Mouse (Mus musculus) liver, adult 2 months (tissue): ENCODE measurements at regions not wholly inside any gene's neighbourhood (a gene's known extent, or its start where the extent isn't known, plus 50 kb on each side); places are given as distances from the start of the nearest gene placed in this dataset.

ENCODE experiments used
- DNase-seq: peaks from one replicate; pipeline ENCODE4 v3.0.0-alpha.2; 2011; ENCODE audit warnings: low read depth, low spot score; ENCODE audit errors: extremely low read depth
- H3K27ac ChIP-seq: fragments of 200-500 bp; replicated peaks from 2 replicates; pipeline ENCODE4 v1.5.1; 2012; ENCODE audit warnings: low read depth, mild to moderate bottlenecking, control low read depth, inconsistent platforms, low read length; ENCODE audit not compliant: insufficient read depth
- H3K27me3 ChIP-seq: fragments of 200-500 bp; 2 replicates; pipeline ENCODE4 v1.6.1; 2012; ENCODE audit warnings: mild to moderate bottlenecking, moderate library complexity, low read length, inconsistent platforms; ENCODE audit not compliant: control insufficient read depth, insufficient read depth
- H3K36me3 ChIP-seq: fragments of 200-500 bp; 2 replicates; pipeline ENCODE4 v1.6.1; 2012; ENCODE audit warnings: low read length, inconsistent platforms; ENCODE audit not compliant: control insufficient read depth, insufficient read depth
- H3K4me1 ChIP-seq: fragments of 200-500 bp; 2 replicates; pipeline ENCODE4 v1.6.1; 2011; ENCODE audit warnings: low read length; ENCODE audit not compliant: control insufficient read depth, insufficient read depth
- H3K4me3 ChIP-seq: fragments of 200-500 bp; 2 replicates; pipeline ENCODE4 v1.5.1; 2011; ENCODE audit warnings: low read depth, mild to moderate bottlenecking, control low read depth, low read length, moderate library complexity; ENCODE audit not compliant: insufficient read depth
- H3K79me2 ChIP-seq: fragments of 200-500 bp; 2 replicates; pipeline ENCODE4 v1.6.1; 2012; ENCODE audit warnings: inconsistent platforms, mild to moderate bottlenecking, low read length, moderate library complexity; ENCODE audit not compliant: control insufficient read depth, insufficient read depth
- H3K9ac ChIP-seq: fragments of 200-500 bp; 2 replicates; pipeline ENCODE4 v1.6.1; 2012; ENCODE audit warnings: low read depth, mild to moderate bottlenecking, control low read depth, inconsistent platforms, low read length
- CTCF ChIP-seq: fragments of 200-500 bp; IDR thresholded peaks from 2 replicates; pipeline ENCODE4 v1.5.1; 2011; ENCODE audit warnings: low read depth, low read length, control low read depth
- POLR2A ChIP-seq: fragments of 200-500 bp; IDR thresholded peaks from 2 replicates; pipeline ENCODE4 v1.6.1; 2011; ENCODE audit warnings: low read length, control low read depth; ENCODE audit not compliant: insufficient read depth; ENCODE audit errors: extremely low read depth
- WGBS: fragments of 180-500 bp; shearing (Covaris S2); methylation state at CpG from one replicate; pipeline ENCODE4 v1.1.7; 2018; 5-methylcytosine and 5-hydroxymethylcytosine counted together

DNA sequence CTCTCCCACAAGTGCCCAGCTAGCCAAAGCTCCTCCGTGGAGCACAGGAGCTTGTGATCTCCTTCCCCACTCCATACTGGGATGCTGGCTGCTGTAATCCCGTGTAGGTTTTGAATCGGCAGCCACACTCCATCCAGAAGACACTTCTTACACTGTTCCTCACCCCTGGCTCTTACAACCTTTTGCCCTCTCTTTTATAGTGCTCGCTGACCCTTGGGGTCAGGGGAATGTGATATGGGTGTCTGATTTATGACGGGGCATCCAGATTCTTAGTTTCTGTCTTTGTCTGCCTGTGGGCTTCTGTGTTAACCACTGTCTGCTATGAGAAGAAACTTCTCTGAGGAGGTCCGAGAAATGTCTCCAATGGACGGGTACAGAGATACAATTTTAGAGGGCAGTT is 216.3 kb upstream of the Prickle1 start:
- H3K9ac ChIP-seq = no peak overlapping the region
- no peak for DNase-seq
- H3K27me3 ChIP-seq = no peaks in the 10 kb centered on the region
- TF ChIP-seq CTCF = no peak
- TF ChIP-seq POLR2A = no peak
- no peaks in the 10 kb centered on the region for H3K79me2 ChIP-seq
- no peaks in the 10 kb centered on the region for H3K4me1 ChIP-seq
- WGBS = 77% methylated on average over 7 of the region's 7 CpGs
- H3K27ac ChIP-seq = no peak overlapping the region
- no peak overlapping the region for H3K4me3 ChIP-seq
- no peaks in the 10 kb centered on the region for H3K36me3 ChIP-seq

DNA sequence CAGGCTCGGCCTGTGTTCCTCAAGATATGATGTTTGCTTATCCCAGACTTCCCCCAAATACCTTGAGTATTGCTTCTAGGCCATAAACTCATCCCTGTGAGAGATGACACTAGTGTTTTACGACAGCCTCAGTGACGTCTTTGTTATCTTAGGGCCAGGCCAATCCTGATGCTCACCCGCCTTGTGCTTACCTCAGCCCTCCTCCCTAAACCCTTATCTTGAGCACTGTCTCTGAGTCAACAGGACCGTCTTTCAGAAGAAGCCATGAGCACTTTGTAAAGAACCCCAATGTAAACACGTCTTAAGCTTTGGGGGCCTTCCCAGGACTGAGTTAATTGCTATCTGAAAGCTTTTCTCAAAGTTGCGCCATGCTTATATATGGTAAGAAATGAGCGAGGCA is 212.3 kb upstream of the Prickle1 start:
- no peaks in the 10 kb centered on the region for H3K27me3 ChIP-seq
- H3K27ac ChIP-seq = no peak overlapping the region
- H3K36me3 ChIP-seq = no peaks in the 10 kb centered on the region
- no peak overlapping the region for H3K9ac ChIP-seq
- no peaks in the 10 kb centered on the region for H3K4me1 ChIP-seq
- no peaks in the 10 kb centered on the region for H3K79me2 ChIP-seq
- TF ChIP-seq POLR2A (no peak), CTCF (no peak)
- WGBS = 59% methylated on average over 8 of the region's 8 CpGs
- no peak for DNase-seq
- H3K4me3 ChIP-seq = no peak overlapping the region

DNA sequence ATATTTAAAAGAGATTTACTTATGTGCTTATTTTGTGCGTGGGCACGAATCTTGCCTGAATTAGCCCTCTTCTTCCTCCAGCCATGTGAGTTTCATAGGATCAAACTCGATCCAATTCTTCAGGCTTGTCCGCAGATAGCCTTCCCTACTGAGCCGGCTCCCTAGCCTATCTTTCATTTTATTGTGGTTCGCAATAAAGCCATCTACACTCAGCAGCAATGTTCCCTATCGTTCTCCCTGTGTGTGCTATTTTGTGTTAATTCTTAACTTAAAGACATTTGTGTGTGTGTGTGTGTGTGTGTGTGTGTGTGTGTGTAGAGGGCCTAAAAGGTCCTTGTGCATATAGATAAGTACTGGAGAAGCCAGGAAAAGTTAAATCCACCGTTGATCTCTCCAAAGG is 211.8 kb upstream of the Prickle1 start:
- Histone ChIP-seq H3K9ac (no peak overlapping the region), H3K27me3 (no peaks in the 10 kb centered on the region), H3K4me3 (no peak overlapping the region), H3K79me2 (no peaks in the 10 kb centered on the region), H3K4me1 (no peaks in the 10 kb centered on the region), H3K27ac (no peak overlapping the region), H3K36me3 (no peaks in the 10 kb centered on the region)
- TF ChIP-seq POLR2A (no peak), CTCF (no peak)
- no peak for DNase-seq
- WGBS = 77% methylated on average over 8 of the region's 8 CpGs

DNA sequence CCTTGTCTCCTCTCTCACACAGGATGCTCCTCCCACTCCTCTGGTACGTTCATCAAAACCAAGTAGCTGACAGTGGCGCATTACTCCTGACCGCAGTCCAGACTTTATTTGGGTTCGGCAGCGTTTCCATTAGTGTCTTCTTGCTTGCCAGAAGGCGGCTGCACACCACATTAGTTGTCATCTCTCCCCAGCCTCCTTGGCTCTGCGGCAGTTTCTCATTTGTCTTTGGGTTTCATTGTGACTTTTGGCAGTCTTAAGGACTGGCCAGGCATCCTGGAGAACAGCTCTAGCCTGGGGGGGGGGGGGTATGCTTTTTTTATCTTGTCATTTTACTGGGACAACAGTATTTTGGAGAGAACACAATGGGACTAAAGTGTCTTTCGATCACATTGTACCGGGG is 209.0 kb upstream of the Prickle1 start:
- no peaks in the 10 kb centered on the region for H3K27me3 ChIP-seq
- no peaks in the 10 kb centered on the region for H3K36me3 ChIP-seq
- 92% methylated on average over 9 of the region's 9 CpGs for WGBS
- TF ChIP-seq CTCF = no peak
- no peak for TF ChIP-seq POLR2A
- DNase-seq = no peak
- no peaks in the 10 kb centered on the region for H3K79me2 ChIP-seq
- H3K27ac ChIP-seq = no peak overlapping the region
- H3K9ac ChIP-seq = no peak overlapping the region
- no peaks in the 10 kb centered on the region for H3K4me1 ChIP-seq
- H3K4me3 ChIP-seq = no peak overlapping the region

DNA sequence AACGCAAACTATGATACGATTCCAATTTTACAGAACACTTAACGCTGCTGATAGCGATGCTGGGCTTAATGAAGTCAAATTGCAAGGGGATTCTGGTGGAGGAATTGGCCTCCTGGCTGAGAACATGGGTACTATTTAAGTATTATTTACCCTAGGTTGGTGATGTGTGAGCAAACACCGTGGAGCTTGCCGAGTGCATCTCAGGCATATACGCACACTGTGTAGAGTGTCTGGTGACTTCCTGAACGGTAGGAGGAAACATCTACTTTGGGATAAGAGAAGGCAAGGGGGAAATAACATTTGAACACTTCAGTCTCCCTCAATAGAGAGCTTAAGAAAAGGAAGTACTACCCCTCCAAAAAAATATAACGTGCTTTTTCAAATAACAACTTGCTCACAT is 194.8 kb upstream of the Prickle1 start:
- H3K79me2 ChIP-seq = no peaks in the 10 kb centered on the region
- 64% methylated on average over 9 of the region's 9 CpGs for WGBS
- no peak overlapping the region for H3K9ac ChIP-seq
- no peak overlapping the region for H3K4me3 ChIP-seq
- TF ChIP-seq POLR2A (no peak), CTCF (no peak)
- H3K36me3 ChIP-seq = no peaks in the 10 kb centered on the region
- no peak overlapping the region for H3K27ac ChIP-seq
- H3K27me3 ChIP-seq = no peaks in the 10 kb centered on the region
- no peaks in the 10 kb centered on the region; the same call in 1 of the 2 replicates for H3K4me1 ChIP-seq
- DNase-seq = no peak

DNA sequence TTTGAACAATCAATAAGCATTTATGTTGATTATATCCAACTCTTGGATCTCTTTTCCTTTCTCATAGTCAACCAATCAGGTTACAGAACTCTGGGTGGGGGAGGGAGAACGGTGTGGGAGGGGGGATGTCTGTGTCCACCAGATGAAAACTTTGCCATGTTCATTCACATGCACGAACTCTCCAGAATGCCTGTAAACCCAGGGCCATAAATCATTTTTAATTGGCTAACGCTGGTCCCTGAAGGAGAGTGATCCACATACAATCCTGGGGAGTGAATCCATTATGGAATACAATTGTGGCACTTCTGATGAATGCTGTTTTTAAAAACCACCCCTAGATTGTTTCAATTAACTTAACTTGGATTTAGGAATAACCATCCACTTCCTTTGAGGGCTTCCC is 194.1 kb upstream of the Prickle1 start:
- H3K9ac ChIP-seq = no peak overlapping the region
- no peak for DNase-seq
- TF ChIP-seq CTCF (no peak), POLR2A (no peak)
- no peak overlapping the region for H3K4me3 ChIP-seq
- H3K27ac ChIP-seq = no peak overlapping the region
- no peaks in the 10 kb centered on the region for H3K36me3 ChIP-seq
- H3K79me2 ChIP-seq = no peaks in the 10 kb centered on the region
- no peaks in the 10 kb centered on the region; the same call in 1 of the 2 replicates for H3K4me1 ChIP-seq
- WGBS = 89% methylated on average over 3 of the region's 3 CpGs
- no peaks in the 10 kb centered on the region for H3K27me3 ChIP-seq
